Mouse (Mus musculus): Measurements from ENCODE around the gene Spire2. TPM values are rescaled to one million over a fixed set of nuclear protein-coding genes. Genes with fewer than 3 reads are reported as not detected.

The Spire2 gene
- polyA plus RNA-seq, 1 experiment from 2014 or later, result 27.3 TPM

DNA sequence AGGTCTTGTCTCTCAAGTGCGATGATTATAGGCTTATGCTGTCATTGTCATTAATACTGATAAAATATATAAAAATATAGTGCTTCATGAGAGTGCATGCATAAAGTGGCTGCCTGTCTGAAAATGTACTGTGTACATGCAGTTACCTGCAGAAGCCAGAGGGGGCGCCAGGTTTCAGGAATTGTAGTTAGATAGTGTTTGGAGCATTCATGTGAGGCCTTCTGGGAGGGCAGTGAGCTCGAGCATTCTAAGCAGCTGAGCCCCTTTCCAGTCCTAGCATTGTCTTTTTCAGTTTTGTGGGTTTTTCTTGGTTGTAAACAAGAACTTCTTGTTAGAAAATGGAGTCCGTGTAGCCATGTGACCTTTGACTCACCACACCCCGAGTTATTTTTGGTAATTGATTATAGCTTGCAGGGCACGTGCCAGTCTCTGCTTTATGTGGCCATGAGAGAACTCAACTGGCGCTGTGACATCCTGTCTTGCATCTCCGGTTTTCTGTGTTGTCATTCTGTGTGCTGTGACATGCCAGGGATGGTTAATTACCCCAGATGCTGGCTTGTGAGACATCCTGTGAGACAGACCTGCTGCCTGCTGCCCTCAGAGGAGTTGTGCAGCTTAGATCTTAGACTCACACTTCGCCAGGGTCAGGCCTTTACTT is 52.5 kb downstream of the Spire2 start:
- Histone ChIP-seq H3K27ac (ENCODE audit: low read depth, low read length) (no peak overlapping the region), H3K27me3 (replicated peaks; ENCODE audit: control insufficient read depth, insufficient read depth, low read length) (no peaks in the 10 kb centered on the region), H3K9ac (ENCODE audit: low read depth, low read length) (no peak overlapping the region), H3K4me2 (ENCODE audit: low read length) (no peak overlapping the region), H3K4me3 (ENCODE audit: low read length) (no peak overlapping the region), H3K36me3 (ENCODE audit: control insufficient read depth, insufficient read depth, low read length) (peaks cover 62% of the 10 kb centered on the region), H3K4me1 (ENCODE audit: control insufficient read depth, insufficient read depth, low read depth, low read length) (no peaks in the 10 kb centered on the region), H3K9me3 (ENCODE audit: control insufficient read depth, low read length) (no peaks in the 10 kb centered on the region)
- WGBS, result 71% methylated on average over 9 of the region's 9 CpGs
- ATAC-seq, result no peak

DNA sequence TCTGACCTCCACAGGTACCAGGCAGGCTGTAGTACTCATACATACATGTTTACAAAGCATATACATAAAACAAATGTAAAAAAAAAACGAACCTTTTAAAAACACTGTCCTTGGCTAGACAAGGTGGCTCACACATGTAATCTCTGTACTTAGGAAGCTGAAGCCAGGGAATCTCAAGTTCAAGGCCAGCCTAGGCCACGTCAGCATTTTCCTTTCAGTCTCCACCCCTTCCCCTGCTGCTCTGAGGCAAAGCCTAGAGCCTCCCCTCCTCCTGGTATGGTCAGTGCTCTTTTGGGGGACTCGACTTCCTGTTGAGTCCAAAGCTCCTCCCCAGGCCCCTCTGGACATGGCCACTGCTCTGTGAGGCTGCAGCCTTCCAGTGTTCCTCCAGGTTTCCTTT is 54.5 kb downstream of the Spire2 start:
- ATAC-seq, result no peak
- Histone ChIP-seq H3K4me2 (ENCODE audit: low read length) (no peak overlapping the region), H3K9ac (ENCODE audit: low read depth, low read length) (no peak overlapping the region), H3K4me1 (ENCODE audit: control insufficient read depth, insufficient read depth, low read depth, low read length) (no peaks in the 10 kb centered on the region), H3K4me3 (ENCODE audit: low read length) (no peak overlapping the region), H3K27me3 (replicated peaks; ENCODE audit: control insufficient read depth, insufficient read depth, low read length) (no peaks in the 10 kb centered on the region), H3K9me3 (ENCODE audit: control insufficient read depth, low read length) (no peaks in the 10 kb centered on the region), H3K36me3 (ENCODE audit: control insufficient read depth, insufficient read depth, low read length) (peaks cover 75% of the 10 kb centered on the region), H3K27ac (ENCODE audit: low read depth, low read length) (no peak overlapping the region)
- 85% methylated on average over 3 of the region's 3 CpGs for WGBS

DNA sequence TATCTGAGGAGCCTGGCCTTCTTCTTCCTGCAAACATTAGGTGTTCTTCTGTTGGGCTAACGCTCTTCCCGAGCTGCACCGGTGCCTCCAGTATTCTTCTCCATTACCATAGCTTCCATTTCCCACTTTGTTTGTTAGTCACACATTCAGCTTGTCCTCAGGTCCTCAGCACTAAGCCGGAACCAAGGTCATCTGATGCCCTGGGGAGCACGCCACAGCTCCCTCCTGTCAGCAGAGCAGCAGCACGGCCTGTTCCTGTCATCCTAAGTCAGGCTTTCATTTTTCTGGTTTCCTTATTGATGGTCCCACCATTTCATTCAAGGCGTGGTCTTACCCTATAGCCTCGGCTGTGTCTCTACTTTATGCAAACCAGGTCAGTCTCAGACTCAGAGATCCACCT is 55.3 kb downstream of the Spire2 start:
- 94% methylated on average over 8 of the region's 8 CpGs for WGBS
- ATAC-seq, result no peak

GRCm38 (mm10) chr8:123389026-123389425 is 56.5 kb downstream of the Spire2 start:
- H3K36me3 ChIP-seq (ENCODE audit: control insufficient read depth, insufficient read depth, low read length), result peaks cover 75% of the 10 kb centered on the region
- 95% methylated on average over 7 of the region's 7 CpGs for WGBS
- H3K4me3 ChIP-seq (ENCODE audit: low read length), result no peak overlapping the region
- no peak for ATAC-seq
- no peaks in the 10 kb centered on the region for H3K4me1 ChIP-seq (ENCODE audit: control insufficient read depth, insufficient read depth, low read depth, low read length)
- no peak overlapping the region for H3K27ac ChIP-seq (ENCODE audit: low read depth, low read length)
- no peak overlapping the region for H3K9ac ChIP-seq (ENCODE audit: low read depth, low read length)
- H3K27me3 ChIP-seq (replicated peaks; ENCODE audit: control insufficient read depth, insufficient read depth, low read length), result no peaks in the 10 kb centered on the region
- no peaks in the 10 kb centered on the region for H3K9me3 ChIP-seq (ENCODE audit: control insufficient read depth, low read length)
- no peak overlapping the region for H3K4me2 ChIP-seq (ENCODE audit: low read length)

More for the DNA sequence above, 55.3 kb downstream of the Spire2 start:
- H3K27ac ChIP-seq (ENCODE audit: low read depth, low read length), result no peak overlapping the region
- no peaks in the 10 kb centered on the region for H3K27me3 ChIP-seq (replicated peaks; ENCODE audit: control insufficient read depth, insufficient read depth, low read length)
- no peak overlapping the region for H3K9ac ChIP-seq (ENCODE audit: low read depth, low read length)
- no peak overlapping the region for H3K4me3 ChIP-seq (ENCODE audit: low read length)
- H3K4me2 ChIP-seq (ENCODE audit: low read length), result no peak overlapping the region
- no peaks in the 10 kb centered on the region for H3K9me3 ChIP-seq (ENCODE audit: control insufficient read depth, low read length)
- no peaks in the 10 kb centered on the region for H3K4me1 ChIP-seq (ENCODE audit: control insufficient read depth, insufficient read depth, low read depth, low read length)
- peaks cover 74% of the 10 kb centered on the region for H3K36me3 ChIP-seq (ENCODE audit: control insufficient read depth, insufficient read depth, low read length)

- Histone ChIP-seq H3K27ac (ENCODE audit: low read depth, low read length) (no peak overlapping the region), H3K9ac (ENCODE audit: low read depth, low read length) (no peak overlapping the region), H3K4me2 (ENCODE audit: low read length) (no peak overlapping the region), H3K9me3 (ENCODE audit: control insufficient read depth, low read length) (no peaks in the 10 kb centered on the region), H3K27me3 (replicated peaks; ENCODE audit: control insufficient read depth, insufficient read depth, low read length) (no peaks in the 10 kb centered on the region), H3K4me3 (ENCODE audit: low read length) (no peak overlapping the region), H3K4me1 (ENCODE audit: control insufficient read depth, insufficient read depth, low read depth, low read length) (no peaks in the 10 kb centered on the region), H3K36me3 (ENCODE audit: control insufficient read depth, insufficient read depth, low read length) (peaks cover 80% of the 10 kb centered on the region)
- no peak for ATAC-seq
- 93% methylated on average over 13 of the region's 13 CpGs for WGBS
Observed at GRCm38 (mm10) chr8:123398308-123398707, 65.8 kb downstream of the Spire2 start.

DNA sequence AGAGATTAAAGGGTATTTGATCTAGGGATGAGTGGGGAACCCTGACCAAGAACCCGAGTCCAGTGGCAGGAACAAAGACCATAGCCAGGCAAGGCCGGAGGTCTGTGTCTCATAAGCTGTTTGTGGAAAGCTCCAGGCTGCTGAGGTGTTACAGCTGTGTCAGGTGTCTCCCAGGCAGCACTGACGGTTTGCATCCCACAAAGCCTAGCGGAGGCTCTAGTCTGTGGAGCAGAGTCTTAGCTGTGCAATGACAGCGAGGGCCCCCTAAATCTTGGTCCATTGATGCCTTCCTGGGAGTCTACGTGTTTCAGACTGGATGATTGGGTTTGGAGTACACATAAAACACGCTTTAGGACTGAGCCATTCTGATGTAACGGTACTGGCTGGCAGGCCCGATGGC is 69.4 kb downstream of the Spire2 start:
- whole genome bisulfite sequencing, result 98% methylated on average over 9 of the region's 9 CpGs
- H3K27me3 ChIP-seq (replicated peaks; ENCODE audit: control insufficient read depth, insufficient read depth, low read length), result no peaks in the 10 kb centered on the region
- 0 out of 2 replicates have a peak, but pooled peaks cover 2% of the 10 kb centered on the region for H3K4me1 ChIP-seq (ENCODE audit: control insufficient read depth, insufficient read depth, low read depth, low read length)
- ATAC-seq, result no peak
- no peak overlapping the region for H3K9ac ChIP-seq (ENCODE audit: low read depth, low read length)
- no peak overlapping the region for H3K27ac ChIP-seq (ENCODE audit: low read depth, low read length)
- H3K36me3 ChIP-seq (ENCODE audit: control insufficient read depth, insufficient read depth, low read length), result peaks cover 54% of the 10 kb centered on the region
- no peak overlapping the region for H3K4me3 ChIP-seq (ENCODE audit: low read length)
- no peak overlapping the region for H3K4me2 ChIP-seq (ENCODE audit: low read length)
- no peaks in the 10 kb centered on the region for H3K9me3 ChIP-seq (ENCODE audit: control insufficient read depth, low read length)

DNA sequence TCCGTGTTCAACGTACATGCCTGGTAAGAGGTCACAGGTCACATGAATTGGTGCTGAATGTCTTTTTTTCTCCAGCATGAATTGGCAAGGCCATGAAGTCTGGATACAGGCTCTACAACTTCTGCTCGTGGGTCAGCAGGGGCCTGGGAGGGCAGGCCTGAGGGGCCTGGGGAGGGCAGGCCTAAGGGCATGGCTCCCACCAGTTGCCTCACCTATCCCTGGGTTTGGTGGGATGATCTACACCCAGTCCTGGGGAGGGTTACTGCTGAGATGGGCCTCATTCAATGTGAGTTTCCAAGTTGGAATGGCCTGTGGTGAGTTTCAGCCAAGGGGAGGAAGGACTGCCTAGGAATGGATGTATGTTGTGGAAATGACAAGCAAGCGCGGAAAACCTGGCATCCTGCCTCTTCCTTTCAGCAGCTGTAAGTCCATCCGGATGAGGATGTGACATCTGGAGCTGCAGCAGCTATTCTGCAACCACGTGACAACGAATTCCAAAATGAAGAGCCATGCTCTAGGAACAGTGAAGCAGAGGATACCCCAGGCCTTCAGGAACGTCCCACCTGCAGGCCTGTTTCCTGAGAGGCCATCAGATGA is 70.3 kb downstream of the Spire2 start:
- Histone ChIP-seq H3K27me3 (replicated peaks; ENCODE audit: control insufficient read depth, insufficient read depth, low read length) (no peaks in the 10 kb centered on the region), H3K9me3 (ENCODE audit: control insufficient read depth, low read length) (no peaks in the 10 kb centered on the region), H3K9ac (ENCODE audit: low read depth, low read length) (no peak overlapping the region), H3K4me3 (ENCODE audit: low read length) (no peak overlapping the region), H3K36me3 (ENCODE audit: control insufficient read depth, insufficient read depth, low read length) (peaks cover 45% of the 10 kb centered on the region), H3K4me2 (ENCODE audit: low read length) (no peak overlapping the region), H3K27ac (ENCODE audit: low read depth, low read length) (no peak overlapping the region), H3K4me1 (ENCODE audit: control insufficient read depth, insufficient read depth, low read depth, low read length) (0 out of 2 replicates have a peak, but pooled peaks cover 2% of the 10 kb centered on the region)
- ATAC-seq, result no peak
- WGBS, result 89% methylated on average over 9 of the region's 9 CpGs

- no peak overlapping the region for H3K4me3 ChIP-seq (ENCODE audit: low read length)
- H3K9me3 ChIP-seq (ENCODE audit: control insufficient read depth, low read length), result no peaks in the 10 kb centered on the region
- no peaks in the 10 kb centered on the region for H3K27me3 ChIP-seq (replicated peaks; ENCODE audit: control insufficient read depth, insufficient read depth, low read length)
- H3K36me3 ChIP-seq (ENCODE audit: control insufficient read depth, insufficient read depth, low read length), result peaks cover 28% of the 10 kb centered on the region
- H3K27ac ChIP-seq (ENCODE audit: low read depth, low read length), result no peak overlapping the region
- H3K4me2 ChIP-seq (ENCODE audit: low read length), result no peak overlapping the region
- H3K4me1 ChIP-seq (ENCODE audit: control insufficient read depth, insufficient read depth, low read depth, low read length), result peaks cover 7% of the 10 kb centered on the region
- no peak for ATAC-seq
- H3K9ac ChIP-seq (ENCODE audit: low read depth, low read length), result no peak overlapping the region
- 43% methylated on average over 8 of the region's 8 CpGs for WGBS
Observed at GRCm38 (mm10) chr8:123404521-123404920, 72.0 kb downstream of the Spire2 start.

DNA sequence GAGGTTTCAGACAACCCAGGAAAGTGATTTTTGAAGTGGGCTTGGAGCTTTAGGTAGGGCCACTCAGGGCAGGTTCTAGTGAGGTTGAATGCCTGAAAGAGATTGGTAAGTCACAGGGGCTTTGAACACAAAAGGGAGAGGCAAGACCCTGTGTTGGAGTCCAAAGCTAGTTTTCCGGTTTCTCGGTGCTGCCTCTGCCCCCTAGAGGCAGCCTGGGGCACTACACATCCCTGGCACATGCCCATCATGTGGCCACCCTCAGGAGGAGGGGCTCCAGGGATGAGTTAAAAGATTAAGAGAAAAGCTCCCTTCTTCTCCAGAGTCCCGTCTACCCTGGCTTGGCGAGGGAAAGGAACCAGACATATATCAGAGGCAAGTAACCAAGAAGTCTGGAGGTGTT is 74.3 kb downstream of the Spire2 start, which contains the start of gene Mc1r:
Gene Mc1r (plus strand): TSS at position 322 of the 400 bp plus-strand sequence.
- no peaks in the 10 kb centered on the region for H3K9me3 ChIP-seq (ENCODE audit: control insufficient read depth, low read length)
- H3K9ac ChIP-seq (ENCODE audit: low read depth, low read length), result no peak within 1 kb of the TSS
- 9% methylated on average over 4 of the region's 4 CpGs for WGBS
- no peak within 1 kb of the TSS for H3K4me2 ChIP-seq (ENCODE audit: low read length)
- peaks cover 13% of the 10 kb centered on the region for H3K36me3 ChIP-seq (ENCODE audit: control insufficient read depth, insufficient read depth, low read length)
- H3K27me3 ChIP-seq (replicated peaks; ENCODE audit: control insufficient read depth, insufficient read depth, low read length), result no peaks in the 10 kb centered on the region
- H3K27ac ChIP-seq (ENCODE audit: low read depth, low read length), result no peak within 1 kb of the TSS
- H3K4me3 ChIP-seq (ENCODE audit: low read length), result no peak within 1 kb of the TSS
- peaks cover 14% of the 10 kb centered on the region for H3K4me1 ChIP-seq (ENCODE audit: control insufficient read depth, insufficient read depth, low read depth, low read length)
- no peak for ATAC-seq
